Mouse (Mus musculus): ENCODE data around the gene Axin2.

- TF ChIP-seq CTCF (IDR thresholded peaks at IDR 0.05; ENCODE audit: borderline replicate concordance, insufficient read depth, low read length) (no peak), POLR2A (IDR thresholded peaks at IDR 0.05; ENCODE audit: low read depth, low read length) (no peak)
These were observed at the start of gene Axin2 for GRCm38 (mm10) chr11:108920158-108920635.

All from embryonic fibroblast, embryonic 13.5 days (primary cell).